Mouse (Mus musculus) brown adipose tissue, adult 24 weeks (tissue): ENCODE results near the gene Ajm1. TPM values are rescaled to one million over a fixed set of nuclear protein-coding genes. Genes with fewer than 3 reads are reported as not detected.

ENCODE experiments used
- H3K27ac ChIP-seq: fragments of 200-500 bp; replicated peaks from 2 replicates; pipeline ENCODE4 v1.5.1; 2012; ENCODE audit warnings: low read depth, mild to moderate bottlenecking, low read length
- H3K4me1 ChIP-seq: fragments of 200-500 bp; 2 replicates; pipeline ENCODE4 v1.6.1; 2012; ENCODE audit warnings: low read length, mixed read lengths; ENCODE audit not compliant: control insufficient read depth, insufficient read depth, insufficient read length
- H3K4me3 ChIP-seq: fragments of 200-500 bp; 2 replicates; pipeline ENCODE4 v1.5.1; 2012; ENCODE audit warnings: low read depth, mild to moderate bottlenecking, low read length, moderate library complexity; ENCODE audit not compliant: insufficient read depth
- polyA plus RNA-seq: library from polyadenylated mRNA; stranded (reverse); fragments of >200 nt; gene quantifications from 2 replicates; pipeline ENCODE4 v1.2.4, GENCODE M21; 2012; ENCODE audit not compliant: missing spikeins, insufficient read depth, insufficient read length

Ajm1 gene
- polyA plus RNA-seq, 1 experiment, result 0.44 TPM

DNA sequence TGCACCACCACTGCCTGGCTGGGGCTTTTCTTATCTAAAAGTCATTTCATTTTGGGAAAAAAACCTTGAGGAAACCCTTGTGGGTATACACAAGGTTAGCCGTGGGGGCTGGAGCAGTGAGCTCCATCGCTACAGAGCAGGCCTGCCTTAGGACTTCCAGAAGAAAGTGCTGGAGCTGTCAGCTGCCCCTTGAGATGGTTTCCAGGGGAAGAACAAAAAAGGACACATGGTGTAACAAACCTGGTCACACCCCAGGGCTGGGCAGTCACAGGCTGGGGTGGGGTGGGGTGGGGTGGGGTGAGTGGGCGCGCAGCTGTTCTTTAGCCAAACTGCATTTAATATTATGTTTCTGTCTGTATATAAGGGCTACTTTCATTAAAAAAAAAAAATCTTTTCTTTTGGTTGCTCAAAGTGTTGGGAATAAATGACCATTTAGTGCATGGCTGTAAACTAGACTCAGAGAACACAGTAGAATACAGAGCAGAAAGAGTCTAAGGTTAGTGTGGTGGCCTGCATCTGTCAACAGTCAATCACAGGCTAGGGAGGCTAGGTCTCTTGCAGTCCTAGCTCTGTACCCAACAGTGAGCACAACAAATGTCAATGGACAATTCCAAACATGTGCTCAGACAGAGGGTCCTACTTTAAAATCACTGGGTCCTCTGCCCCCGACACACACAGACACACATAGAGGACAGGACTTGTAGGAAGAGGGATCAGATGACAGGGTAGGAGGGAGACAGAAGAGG is 15.4 kb upstream of the Ajm1 start:
- H3K4me3 ChIP-seq, result no peak overlapping the region
- no peak overlapping the region for H3K27ac ChIP-seq
- no peaks in the 10 kb centered on the region for H3K4me1 ChIP-seq

GRCm38 (mm10) chr2:25591863-25592262 is 10.3 kb upstream of the Ajm1 start:
- H3K4me1 ChIP-seq, result no peaks in the 10 kb centered on the region
- H3K4me3 ChIP-seq, result no peak overlapping the region
- no peak overlapping the region for H3K27ac ChIP-seq

DNA sequence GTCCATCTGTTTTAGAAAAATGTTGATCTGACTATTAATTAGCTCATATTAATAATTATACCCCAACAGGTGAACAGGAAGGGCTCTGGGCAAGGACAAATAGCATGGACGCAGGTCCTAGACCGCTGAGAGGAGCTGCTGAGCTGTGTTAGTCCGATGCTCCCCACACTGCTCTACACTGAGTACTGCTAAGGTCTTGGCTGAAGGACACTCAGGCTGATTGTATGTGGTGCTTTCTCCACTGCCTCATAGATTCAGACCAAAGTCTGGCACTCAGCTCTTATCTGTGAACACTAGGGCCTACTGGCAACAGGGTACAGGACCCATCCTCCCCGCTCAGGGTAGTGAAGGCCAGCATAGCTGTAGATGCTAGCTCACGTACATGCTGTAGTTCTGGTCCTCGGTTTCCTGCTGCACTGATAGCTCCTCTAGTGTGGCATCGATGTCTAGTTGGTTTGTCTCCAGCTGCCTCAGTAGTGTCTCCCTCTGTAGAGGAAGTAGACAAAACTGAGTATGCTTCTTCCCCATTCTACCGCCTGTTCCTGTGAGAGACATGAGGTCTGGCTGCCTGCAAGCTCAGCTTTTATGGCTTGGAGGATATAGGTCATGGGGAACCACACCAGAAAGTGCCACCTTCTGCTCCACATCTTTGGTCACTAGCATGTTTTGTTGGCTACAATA is 6.8 kb upstream of the Ajm1 start:
- H3K4me1 ChIP-seq, result no peaks in the 10 kb centered on the region
- H3K4me3 ChIP-seq, result no peak overlapping the region
- no peak overlapping the region; the same call in 1 of the 2 replicates for H3K27ac ChIP-seq

GRCm38 (mm10) chr2:25587290-25587689 is 5.7 kb upstream of the Ajm1 start:
- Histone ChIP-seq H3K27ac (no peak overlapping the region), H3K4me3 (no peak overlapping the region), H3K4me1 (no peaks in the 10 kb centered on the region)

DNA sequence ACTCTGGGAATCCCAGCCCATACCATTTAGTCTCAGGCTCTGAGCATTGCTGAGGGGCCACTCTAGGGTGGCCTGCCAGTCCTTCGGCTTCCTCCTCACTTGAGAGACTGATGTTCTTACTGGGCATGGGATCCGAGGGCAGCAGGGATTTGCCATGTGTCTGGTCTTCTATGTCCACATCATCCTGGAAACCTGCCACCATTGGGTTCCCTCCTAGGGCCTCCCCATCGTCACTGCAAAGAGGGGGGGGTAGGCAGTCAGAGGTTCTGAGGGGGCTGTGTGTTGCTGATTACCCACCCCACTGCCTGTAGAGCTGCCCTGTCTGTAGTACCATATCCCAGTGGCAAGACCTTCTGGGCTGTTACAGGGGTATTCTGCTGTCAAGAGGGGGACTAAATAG is 4.0 kb upstream of the Ajm1 start:
- no peak overlapping the region for H3K27ac ChIP-seq
- H3K4me1 ChIP-seq, result no peaks in the 10 kb centered on the region
- H3K4me3 ChIP-seq, result no peak overlapping the region

DNA sequence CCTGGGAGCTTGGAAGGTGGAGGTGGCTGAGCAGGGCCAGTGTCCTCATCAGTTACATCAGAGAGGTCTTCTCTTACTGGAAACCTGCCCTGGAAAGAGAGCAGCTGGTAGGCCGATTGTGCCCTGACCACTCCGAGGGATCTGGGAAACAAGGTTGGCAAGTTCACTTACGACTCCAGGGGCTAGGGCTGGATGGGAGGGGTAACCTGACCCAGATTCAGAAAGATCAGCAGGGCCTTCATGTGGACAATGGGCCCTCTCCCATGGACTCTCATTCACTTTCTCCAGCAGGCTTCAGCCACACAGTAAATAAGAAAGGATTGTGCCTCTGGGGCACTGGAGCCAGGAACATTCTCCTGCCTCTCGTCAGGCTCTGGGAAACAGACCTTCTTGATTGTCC is 3.3 kb upstream of the Ajm1 start:
- Histone ChIP-seq H3K4me3 (no peak overlapping the region), H3K4me1 (no peaks in the 10 kb centered on the region), H3K27ac (no peak overlapping the region)

DNA sequence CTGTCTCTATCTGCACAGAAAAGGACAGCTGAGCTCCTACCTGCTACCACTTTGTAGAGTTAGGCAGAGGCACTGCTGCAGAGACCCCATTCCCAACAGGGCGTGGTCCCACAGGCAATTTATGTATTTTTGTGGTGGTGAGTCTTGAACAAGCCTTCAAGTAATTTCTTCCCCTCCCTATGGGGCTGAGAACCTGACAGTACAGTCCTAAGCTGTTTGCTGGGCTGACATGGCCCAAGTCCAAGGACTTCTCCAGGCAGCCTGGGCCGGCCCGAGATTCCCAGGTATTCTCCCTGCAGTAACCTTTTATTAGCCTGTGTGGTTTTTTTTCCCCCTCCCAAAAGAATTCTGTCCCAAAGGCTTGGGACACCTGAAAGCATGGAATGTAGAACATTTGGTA is 2.6 kb upstream of the Ajm1 start:
- Histone ChIP-seq H3K4me3 (no peak overlapping the region), H3K4me1 (no peaks in the 10 kb centered on the region; the same call in 1 of the 2 replicates), H3K27ac (no peak overlapping the region)

GRCm38 (mm10) chr2:25583571-25583970 is 2.0 kb upstream of the Ajm1 start:
- Histone ChIP-seq H3K4me3 (no peak overlapping the region), H3K27ac (no peak overlapping the region), H3K4me1 (no peaks in the 10 kb centered on the region; the same call in 1 of the 2 replicates)

- Histone ChIP-seq H3K4me3 (no peak overlapping the region), H3K4me1 (no peaks in the 10 kb centered on the region; the same call in 1 of the 2 replicates), H3K27ac (no peak overlapping the region)
Measured at GRCm38 (mm10) chr2:25583120-25583481, 1.5 kb upstream of the Ajm1 start.

- Histone ChIP-seq H3K27ac (no peak overlapping the region), H3K4me1 (no peaks in the 10 kb centered on the region; the same call in 1 of the 2 replicates), H3K4me3 (no peak overlapping the region)
Measured at GRCm38 (mm10) chr2:25582466-25583119, 1.0 kb upstream of the Ajm1 start.

- no peak overlapping the region for H3K4me3 ChIP-seq
- no peak overlapping the region for H3K27ac ChIP-seq
- no peaks in the 10 kb centered on the region; the same call in 1 of the 2 replicates for H3K4me1 ChIP-seq
Measured at GRCm38 (mm10) chr2:25581901-25582301, 344 bp upstream of the Ajm1 start.

- H3K4me1 ChIP-seq, result peaks cover under 1% of the 10 kb centered on the region; the same call in 1 of the 2 replicates
Measured at GRCm38 (mm10) chr2:25580621-25581101, 896 bp downstream of the Ajm1 start.

DNA sequence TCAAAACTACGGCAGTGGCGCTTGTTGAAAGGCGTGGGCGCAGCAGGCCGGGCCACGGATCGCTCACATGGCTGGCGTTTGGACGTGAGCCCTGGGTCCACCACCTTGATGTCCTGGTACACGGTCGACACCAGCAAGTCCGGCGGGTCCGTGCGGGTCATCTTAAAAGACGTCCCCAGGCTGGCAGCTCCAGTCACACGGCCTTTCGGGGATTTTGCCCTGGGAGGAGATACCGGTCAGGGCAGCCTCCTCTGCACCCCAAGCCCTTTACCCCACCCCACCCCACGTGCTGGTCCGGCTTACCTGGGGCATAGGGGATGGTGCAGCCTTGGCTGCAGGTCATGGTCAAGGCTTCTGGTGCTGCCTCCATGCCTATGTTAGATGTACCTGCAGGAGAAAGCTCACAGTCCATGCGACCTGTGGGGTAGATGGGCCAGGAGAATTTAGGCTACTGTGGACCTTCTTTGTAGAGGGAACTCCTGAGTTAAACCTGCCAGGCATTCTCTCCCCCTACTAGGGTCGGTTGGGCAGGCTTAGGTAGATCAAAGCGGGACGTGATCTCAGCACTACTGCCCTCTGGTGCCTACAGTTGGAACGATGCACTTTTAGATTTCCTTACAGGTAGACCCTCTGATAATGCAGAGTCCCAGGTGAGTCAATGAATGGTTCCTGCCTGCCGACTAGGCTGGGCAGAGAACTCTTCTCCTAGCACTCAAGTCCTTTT is 1.7 kb downstream of the Ajm1 start:
- peaks cover 3% of the 10 kb centered on the region; the same call in 1 of the 2 replicates for H3K4me1 ChIP-seq
- H3K4me3 ChIP-seq, result peak overlapping the region; percentile 7
- H3K27ac ChIP-seq, result no peak overlapping the region

More at GRCm38 (mm10) chr2:25580621-25581101, 896 bp downstream of the Ajm1 start:
- Histone ChIP-seq H3K27ac (no peak overlapping the region), H3K4me3 (no peak overlapping the region)

- Histone ChIP-seq H3K4me3 (peak overlapping the region; percentile 7), H3K27ac (no peak overlapping the region), H3K4me1 (peaks cover 3% of the 10 kb centered on the region; the same call in 1 of the 2 replicates)
Measured at GRCm38 (mm10) chr2:25578796-25579736, 2.5 kb downstream of the Ajm1 start.
